ENCODE assay signal across 8 mouse cellular contexts in genomic region chr12:38778299-38779075, GRCm38 (mm10). TPM values are rescaled to one million over a fixed set of nuclear protein-coding genes. Genes with fewer than 3 reads are reported as not detected.
DNase-seq lines count a peak whose midpoint lies in the region; ATAC-seq lines count a peak whose summit lies in the region.

No protein-coding gene starts in this region.

- peak overlapping the region; percentile 63 for H3K9ac ChIP-seq in hindbrain, embryonic 14.5 days

- no peaks in the 10 kb centered on the region; the same call in 1 of the 2 replicates for H3K27me3 ChIP-seq in hindbrain, embryonic 14.5 days (ENCODE audit: control insufficient read depth, insufficient read depth, low read length)

- H3K4me2 ChIP-seq in hindbrain, embryonic 14.5 days (replicated peaks): peak overlapping the region; percentile 79

- H3K4me1 ChIP-seq in hindbrain, embryonic 14.5 days (replicated peaks; ENCODE audit: control insufficient read depth, insufficient read depth, low read length): no peaks in the 10 kb centered on the region

- H3K9me3 ChIP-seq in hindbrain, embryonic 14.5 days (ENCODE audit: control insufficient read depth, low read length): no peaks in the 10 kb centered on the region

- peak overlapping the region; percentile 56 for H3K4me3 ChIP-seq in hindbrain, embryonic 14.5 days (replicated peaks; ENCODE audit: low read length)

- DNase-seq in WW6 (ENCODE audit: low read depth, low spot score): peak; percentile 86
- DNase-seq in cerebellum, postnatal 25 days: peak; percentile 87 to 90
- peak; percentile 72 to 77 for DNase-seq in frontal cortex, postnatal 36 days (ENCODE audit: low spot score in 2 of 2)
- DNase-seq in hindbrain, embryonic 14.5 days (ENCODE audit: low spot score): peak; percentile 83
- DNase-seq in layer of hippocampus, postnatal 36 days: peak; percentile 75 to 80
- DNase-seq in lung, postnatal 14 days: peak; percentile 79
- DNase-seq in ovary, postnatal 36 days (ENCODE audit: low spot score): peak; percentile 81
- peak; percentile 65 to 73 for DNase-seq in thymus, postnatal 36 days

- under 1% methylated on average over 37 of the region's 37 CpGs for WGBS in hindbrain, embryonic 14.5 days

- ATAC-seq in hindbrain, embryonic 14.5 days (ENCODE audit: low FRiP score): peak; percentile 97

- H3K36me3 ChIP-seq in hindbrain, embryonic 14.5 days (replicated peaks; ENCODE audit: control insufficient read depth, insufficient read depth): no peaks in the 10 kb centered on the region

- H3K27ac ChIP-seq in hindbrain, embryonic 14.5 days: peak overlapping the region; percentile 75

RNA-seq across cellular contexts. Expression of gene Etv1, which starts 0.7 kb away (rescaled TPM):
- 22.3 and 29.6 TPM in 2 replicates for polyA plus RNA-seq in hindbrain, embryonic 14.5 days (2014; fragmentation: Nextera tagmentation; extraction: Ambion mirVana)
- 10 to 100 TPM; 87.4 to 93.5 TPM for total RNA-seq in layer of hippocampus, postnatal 36 days (2021)

Comparison
In these comparisons a context has a peak if more than half of its experiments do, and no peak if none do; other contexts are left out.
1. Peak in every context shown above with its lines: DNase-seq, ATAC-seq, H3K4me3 ChIP-seq and H3K27ac ChIP-seq.